ENCODE assay signal across 8 mouse cellular contexts in the genomic region with DNA sequence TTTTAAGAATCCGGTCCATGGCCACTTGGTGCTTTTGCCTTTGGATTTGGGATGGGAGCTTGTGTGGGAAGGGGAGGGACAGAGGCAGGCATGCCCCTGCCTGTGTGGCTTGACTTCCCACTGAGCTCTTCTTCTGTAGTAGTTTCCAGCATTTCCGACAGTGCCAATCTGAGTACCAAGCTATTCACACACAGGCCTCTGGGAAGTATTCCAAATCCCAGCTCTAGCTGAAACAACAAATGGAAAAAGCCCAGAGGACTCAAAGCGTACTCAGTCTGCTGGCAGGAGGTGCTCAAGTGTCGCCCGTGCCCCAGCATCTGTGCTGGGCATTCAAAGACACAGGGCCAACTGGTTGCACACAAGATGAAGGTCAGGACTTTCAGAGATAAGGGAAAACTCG.
DNase-seq lines count a peak whose midpoint lies in the region; ATAC-seq and TF ChIP-seq lines count a peak whose summit lies in the region.

No protein-coding gene starts in this region.

- no peaks in the 10 kb centered on the region for H3K9me3 ChIP-seq in midbrain, embryonic 14.5 days (ENCODE audit: control insufficient read depth, low read length)
- H3K9me3 ChIP-seq in midbrain, embryonic 11.5 days (ENCODE audit: control insufficient read depth, low read length) = no peaks in the 10 kb centered on the region
- no peaks in the 10 kb centered on the region for H3K9me3 ChIP-seq in hindbrain, postnatal 0 days (ENCODE audit: low read length)

- no peak for TF ChIP-seq CTCF in hindbrain, postnatal 0 days (IDR thresholded peaks at IDR 0.05; ENCODE audit: low read depth)

- no peaks in the 10 kb centered on the region for H3K36me3 ChIP-seq in midbrain, embryonic 14.5 days (ENCODE audit: control insufficient read depth, insufficient read depth, low read length)
- no peaks in the 10 kb centered on the region for H3K36me3 ChIP-seq in midbrain, embryonic 11.5 days (ENCODE audit: control insufficient read depth, insufficient read depth, low read length)
- H3K36me3 ChIP-seq in hindbrain, postnatal 0 days (ENCODE audit: insufficient read depth, low read length) = no peaks in the 10 kb centered on the region

- no peaks in the 10 kb centered on the region for H3K4me1 ChIP-seq in midbrain, embryonic 14.5 days (ENCODE audit: control insufficient read depth, insufficient read depth, low read length)
- H3K4me1 ChIP-seq in midbrain, embryonic 11.5 days (ENCODE audit: control insufficient read depth, insufficient read depth, low read length) = no peaks in the 10 kb centered on the region
- no peaks in the 10 kb centered on the region for H3K4me1 ChIP-seq in hindbrain, postnatal 0 days (ENCODE audit: insufficient read depth, low read length)

- no peak overlapping the region for H3K27ac ChIP-seq in midbrain, embryonic 14.5 days (replicated peaks; ENCODE audit: low read depth, low read length)
- no peak overlapping the region for H3K27ac ChIP-seq in midbrain, embryonic 11.5 days (ENCODE audit: low read depth, low read length)
- H3K27ac ChIP-seq in hindbrain, postnatal 0 days = no peak overlapping the region

- H3K27me3 ChIP-seq in midbrain, embryonic 14.5 days (ENCODE audit: control insufficient read depth, insufficient read depth, low read length) = no peaks in the 10 kb centered on the region
- no peaks in the 10 kb centered on the region for H3K27me3 ChIP-seq in midbrain, embryonic 11.5 days (ENCODE audit: control insufficient read depth, insufficient read depth, low read length)
- H3K27me3 ChIP-seq in hindbrain, postnatal 0 days (ENCODE audit: insufficient read depth, low read length) = no peaks in the 10 kb centered on the region

- peak; percentile 24 for DNase-seq in adrenal gland, adult 2 months
- DNase-seq in adrenal gland, adult 8-10 months = no peak
- peak; percentile 49 for DNase-seq in midbrain, embryonic 14.5 days
- no peak for DNase-seq in midbrain, embryonic 11.5 days (ENCODE audit: low spot score, missing footprints)
- DNase-seq in hindbrain, postnatal 0 days (ENCODE audit: low spot score) = peak; percentile 81
- peak; percentile 23 to 25 for DNase-seq in right cerebral cortex, postnatal 36 days (ENCODE audit: low spot score in 2 of 2)
- no peak for DNase-seq in T-cell, adult 2 months (ENCODE audit: low spot score)
- DNase-seq in gastrocnemius, postnatal 25 days = no peak

- ATAC-seq in midbrain, embryonic 14.5 days (ENCODE audit: low FRiP score, low TSS enrichment) = no peak
- ATAC-seq in midbrain, embryonic 11.5 days (ENCODE audit: low FRiP score) = no peak
- ATAC-seq in hindbrain, postnatal 0 days = peak; percentile 85

- no peak overlapping the region for H3K9ac ChIP-seq in midbrain, embryonic 14.5 days (replicated peaks; ENCODE audit: low read length)
- H3K9ac ChIP-seq in midbrain, embryonic 11.5 days (ENCODE audit: low read length) = no peak overlapping the region
- no peak overlapping the region for H3K9ac ChIP-seq in hindbrain, postnatal 0 days (replicated peaks; ENCODE audit: low read length)

- 56% methylated on average over 6 of the region's 6 CpGs for WGBS in midbrain, embryonic 14.5 days
- WGBS in midbrain, embryonic 11.5 days = 71% methylated on average over 6 of the region's 6 CpGs
- WGBS in hindbrain, postnatal 0 days = 28% methylated on average over 6 of the region's 6 CpGs

- H3K4me2 ChIP-seq in midbrain, embryonic 14.5 days (ENCODE audit: low read length) = no peak overlapping the region
- H3K4me2 ChIP-seq in midbrain, embryonic 11.5 days = no peak overlapping the region
- no peak overlapping the region for H3K4me2 ChIP-seq in hindbrain, postnatal 0 days (ENCODE audit: low read depth, low read length)

- H3K4me3 ChIP-seq in midbrain, embryonic 14.5 days (replicated peaks; ENCODE audit: low read depth, low read length) = no peak overlapping the region
- H3K4me3 ChIP-seq in midbrain, embryonic 11.5 days (ENCODE audit: low read depth, low read length) = no peak overlapping the region
- no peak overlapping the region for H3K4me3 ChIP-seq in hindbrain, postnatal 0 days (ENCODE audit: low read length)

Comparison
In these comparisons a context has a peak if more than half of its experiments do, and no peak if none do; other contexts are left out.
1. DNase-seq: peak in adrenal gland, adult 2 months (single experiment), midbrain, embryonic 14.5 days (single experiment), hindbrain, postnatal 0 days (single experiment) and right cerebral cortex, postnatal 36 days (2 of 2); none in adrenal gland, adult 8-10 months (single experiment), midbrain, embryonic 11.5 days (single experiment), T-cell, adult 2 months (single experiment) and gastrocnemius, postnatal 25 days (single experiment).